Mouse (Mus musculus): Measurements from ENCODE around the gene Tmem184a. TPM values are rescaled to one million over a fixed set of nuclear protein-coding genes. Genes with fewer than 3 reads are reported as not detected.

Tmem184a gene
- total RNA-seq, 4 experiments from 2014 or later: 0.07 to 0.67 (median 0.21) TPM

DNA sequence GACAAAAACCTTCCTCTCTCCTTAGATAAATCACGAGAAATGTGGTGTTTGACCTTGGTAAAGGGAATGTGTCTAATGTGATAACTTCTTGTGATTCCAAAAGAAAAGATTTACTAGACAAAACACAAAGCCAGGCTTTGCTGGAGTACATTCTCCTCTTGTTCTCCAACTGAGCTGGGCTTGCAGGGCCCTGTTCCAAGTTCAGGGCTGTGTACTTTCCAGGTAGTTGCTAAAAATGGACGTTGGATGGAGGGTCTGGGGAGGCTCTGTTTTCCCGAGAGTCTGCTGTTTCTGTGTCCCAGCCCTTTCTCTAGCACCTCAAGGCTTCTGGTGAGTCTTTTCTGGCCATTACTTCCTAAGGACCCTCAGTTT lies 26.8 kb downstream of the Tmem184a start:
- no peak for DNase-seq

DNA sequence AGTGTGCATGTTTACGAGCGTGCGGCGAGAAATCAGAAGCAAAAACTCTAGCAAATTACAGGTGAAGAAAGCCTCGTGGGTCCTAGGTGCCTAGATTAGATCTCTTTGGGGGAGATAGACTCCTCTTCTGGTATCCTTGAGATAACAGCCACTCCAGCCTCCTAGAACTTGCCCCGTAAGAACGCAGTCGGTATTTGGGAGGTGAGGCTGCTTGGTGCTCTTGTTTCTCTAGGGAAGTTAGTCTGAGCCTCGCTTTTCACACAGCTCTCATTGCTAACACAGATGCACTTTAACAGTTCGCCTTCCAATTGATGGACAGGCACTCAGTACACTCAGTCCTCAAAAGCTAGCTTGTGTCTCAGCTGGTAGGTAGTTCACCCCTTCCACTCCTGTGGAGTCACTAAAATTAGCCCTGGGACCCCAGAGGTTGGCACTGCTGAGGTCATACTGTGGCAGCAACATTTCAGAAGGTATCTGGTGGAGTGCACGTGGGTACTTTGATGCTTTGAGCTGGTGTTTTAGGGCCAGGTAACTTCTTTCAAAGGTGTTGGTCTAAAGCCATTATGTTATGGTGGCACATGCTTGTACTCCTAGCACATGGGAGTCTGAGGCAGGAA lies 27.4 kb downstream of the Tmem184a start:
- DNase-seq: no peak

DNA sequence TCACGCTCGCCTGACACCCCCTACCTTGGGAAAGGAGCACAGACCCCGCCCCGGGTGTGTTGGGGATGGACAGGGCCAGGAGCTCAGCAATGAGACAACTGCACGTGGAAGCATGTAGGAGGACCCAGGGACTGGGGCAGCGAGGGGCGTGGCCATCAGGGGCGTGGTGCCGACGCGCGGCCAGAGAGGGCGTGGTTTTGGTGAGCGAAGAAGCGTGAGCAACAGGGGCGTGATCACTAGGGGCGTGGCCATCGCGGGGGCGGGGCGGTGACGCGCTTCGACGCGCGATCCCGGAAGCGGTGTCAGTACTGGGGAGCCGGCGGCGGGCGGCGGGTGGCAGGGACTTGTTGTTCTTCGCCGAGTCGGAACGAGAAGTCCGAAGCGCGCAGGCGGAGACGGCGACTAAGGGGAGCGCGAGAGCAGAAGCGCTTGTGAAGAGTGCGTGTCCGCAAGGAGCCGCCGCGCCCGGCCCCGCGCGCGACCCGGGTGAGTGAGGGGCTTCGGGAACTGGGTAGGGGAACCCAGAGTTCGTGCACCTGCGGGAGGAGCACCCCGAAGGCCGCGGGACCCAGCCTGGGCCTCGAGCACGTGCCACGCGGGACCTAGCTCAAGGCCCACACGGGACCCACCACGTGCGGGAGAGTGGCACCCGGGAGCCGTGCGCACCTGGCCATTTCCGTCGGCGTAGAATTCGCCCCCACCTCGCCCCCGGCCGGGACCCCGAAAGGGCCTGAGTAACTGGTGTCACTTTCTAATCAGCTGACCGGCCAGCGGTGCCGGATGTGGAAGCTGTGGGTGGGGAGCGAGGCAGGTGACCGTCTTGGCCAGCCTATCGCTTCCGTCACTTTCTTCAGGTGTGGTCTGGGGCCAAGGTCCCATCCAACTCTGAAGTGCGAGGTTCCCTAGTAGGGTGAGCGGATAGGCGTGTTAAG lies 28.2 kb downstream of the Tmem184a start, which contains the start of gene Mafk:
Gene Mafk (plus strand): TSS at position 287 of the 932 bp plus-strand sequence.
- DNase-seq: peak; percentile 97

DNA sequence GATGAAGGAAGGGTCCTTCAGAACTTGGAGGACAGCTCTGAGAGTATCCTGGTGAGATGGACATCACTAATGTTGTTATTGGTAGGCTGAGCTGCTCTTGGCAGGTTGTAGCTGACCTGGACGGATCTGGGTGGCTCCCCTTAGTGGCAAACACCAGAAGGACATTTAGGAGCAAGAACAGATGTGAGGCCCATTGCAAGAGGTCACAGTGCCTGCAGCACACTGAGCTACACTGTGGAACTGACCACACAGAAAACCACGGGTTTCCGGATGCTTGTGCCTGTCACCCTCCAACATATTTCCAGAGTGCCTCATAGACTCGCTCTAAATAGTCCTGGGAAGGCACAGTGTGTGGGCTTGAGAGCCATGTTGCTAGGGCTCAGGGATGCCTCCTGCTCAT lies 30.3 kb downstream of the Tmem184a start:
- no peak for DNase-seq

DNA sequence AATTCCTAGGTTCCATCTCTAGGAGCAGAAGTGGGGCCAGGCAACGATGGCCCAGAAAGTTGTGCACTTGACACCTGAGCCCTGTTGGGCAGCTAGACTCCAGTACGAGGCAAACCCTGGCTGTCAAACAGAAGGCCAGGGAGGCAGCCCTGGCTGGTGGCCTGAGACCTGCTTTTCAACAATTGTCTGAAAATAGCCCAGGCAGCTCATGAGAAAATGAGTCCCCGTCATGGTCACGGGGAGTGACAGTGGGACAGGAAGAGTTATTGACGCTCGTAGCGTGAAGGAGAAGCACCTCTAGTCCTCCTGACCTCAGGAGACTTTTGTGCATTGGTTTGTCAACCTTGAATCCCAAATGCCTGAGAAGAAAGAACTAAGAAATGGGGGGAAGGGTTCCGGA lies 38.3 kb downstream of the Tmem184a start:
- DNase-seq: no peak

DNA sequence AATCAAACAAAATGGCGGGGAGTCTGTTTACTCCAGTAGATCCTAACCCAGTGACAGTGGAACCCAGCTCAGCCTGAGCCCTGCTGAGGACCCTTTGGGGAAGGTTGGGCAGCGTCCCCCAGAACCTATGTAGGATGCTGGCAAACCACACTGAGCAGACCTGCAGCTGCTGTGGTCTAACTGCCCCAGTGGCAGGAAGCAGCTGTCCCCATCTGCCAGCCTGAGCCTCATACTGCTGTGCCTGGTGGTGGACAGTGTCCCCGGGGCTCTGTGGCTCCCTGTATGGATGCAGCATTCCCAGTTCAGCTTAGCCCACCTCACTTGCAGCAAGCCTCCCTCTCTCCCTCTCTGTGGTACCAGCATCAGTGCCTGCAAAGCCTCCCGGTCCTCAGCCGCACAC lies 42.8 kb downstream of the Tmem184a start:
- no peak for DNase-seq

DNA sequence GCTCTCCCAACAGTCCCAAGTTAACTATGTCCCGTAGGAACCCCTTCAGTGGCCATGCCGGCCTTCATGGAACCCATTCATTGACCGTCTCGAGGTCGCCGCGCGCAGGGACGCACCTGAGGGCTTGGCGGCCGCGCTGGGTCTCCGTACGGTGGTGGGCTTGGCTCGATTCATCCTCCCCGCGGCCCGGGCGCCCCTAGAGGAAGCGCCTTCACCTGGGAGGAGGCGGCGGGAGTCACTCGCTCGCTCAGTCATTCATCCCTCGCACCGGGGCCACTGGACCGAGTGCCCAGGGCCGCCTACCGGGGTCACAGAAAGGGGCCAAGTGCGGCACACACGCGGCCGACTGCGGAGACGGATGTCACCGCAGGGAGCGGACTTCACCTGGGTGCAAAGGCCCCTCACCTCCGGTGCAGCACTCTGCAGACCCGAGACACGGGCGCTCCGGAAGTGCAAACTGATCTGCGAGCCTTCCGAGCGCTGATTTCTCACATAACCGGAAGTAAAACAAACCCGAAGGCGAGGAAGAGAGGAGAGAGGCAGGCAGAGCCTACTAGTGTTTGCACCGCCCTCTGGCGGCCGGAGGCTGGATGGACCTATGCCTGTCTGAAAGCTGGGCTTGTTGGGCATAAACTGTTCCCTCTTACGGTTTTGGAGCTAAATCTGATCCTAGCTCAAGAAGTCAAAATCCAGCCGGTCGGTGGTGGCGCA lies 44.3 kb downstream of the Tmem184a start, which contains the start of gene Ints1:
Gene Ints1 (minus strand): TSS at position 459 of the 711 bp plus-strand sequence.
- peak; percentile 91 for DNase-seq

DNA sequence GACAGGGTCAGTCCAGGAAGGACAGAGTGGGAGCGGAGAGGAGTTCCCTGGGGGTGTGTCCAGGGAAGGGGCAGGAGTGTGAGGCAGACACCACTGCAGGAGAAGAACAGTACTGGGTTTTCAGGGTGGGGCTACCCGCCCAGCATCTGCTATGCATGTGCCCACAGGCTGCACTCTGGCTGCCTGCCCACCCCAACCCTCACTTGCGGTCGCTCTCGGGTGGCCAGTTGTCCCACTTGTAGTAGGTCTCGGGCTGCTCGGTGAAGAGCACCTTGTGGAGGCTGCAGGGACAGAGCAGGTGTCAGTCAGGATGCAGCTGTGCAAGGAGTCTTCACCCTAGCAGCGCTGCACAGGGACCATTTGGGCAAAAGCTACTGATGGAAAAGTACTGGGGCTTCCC lies 51.5 kb downstream of the Tmem184a start:
- DNase-seq: no peak

DNA sequence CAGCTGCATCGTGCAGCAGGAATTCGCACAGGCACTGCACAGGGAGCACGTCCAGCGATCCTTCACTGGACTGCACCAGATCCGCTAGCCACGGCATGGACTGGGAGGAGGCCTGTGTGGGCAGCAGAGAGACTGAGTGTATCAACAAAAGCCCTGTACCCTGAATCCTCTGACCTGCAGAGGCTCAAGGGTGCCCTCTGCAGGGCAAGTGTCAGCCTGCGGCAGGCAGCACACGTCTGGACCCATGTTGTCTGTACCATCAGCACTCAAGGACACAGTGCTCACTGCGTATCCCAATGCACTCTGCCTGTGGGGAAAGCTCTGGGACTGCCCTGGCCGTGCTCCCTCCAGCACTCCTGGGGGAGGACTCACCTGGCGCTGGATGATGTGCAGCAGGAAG lies 55.4 kb downstream of the Tmem184a start:
- DNase-seq: no peak

DNA sequence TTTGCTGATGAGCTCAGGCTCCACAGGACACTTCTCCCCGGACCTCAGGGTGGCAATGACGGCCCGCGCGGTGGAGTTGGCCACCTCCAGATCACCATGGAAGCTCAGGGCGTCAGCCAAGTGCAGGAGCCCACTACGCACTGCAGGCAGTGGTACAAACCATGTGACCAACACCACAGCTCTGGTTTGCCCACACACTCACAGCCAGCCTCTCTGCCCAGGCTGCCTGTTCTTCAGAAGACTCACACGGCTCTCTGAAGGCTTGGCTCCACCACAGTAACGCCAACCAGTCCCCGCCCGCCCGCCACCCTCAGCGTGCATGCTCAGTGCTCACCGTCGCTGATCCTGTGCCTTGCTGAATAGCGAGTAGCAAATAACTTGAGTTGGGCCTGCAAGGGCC lies 61.6 kb downstream of the Tmem184a start:
- no peak for DNase-seq

DNA sequence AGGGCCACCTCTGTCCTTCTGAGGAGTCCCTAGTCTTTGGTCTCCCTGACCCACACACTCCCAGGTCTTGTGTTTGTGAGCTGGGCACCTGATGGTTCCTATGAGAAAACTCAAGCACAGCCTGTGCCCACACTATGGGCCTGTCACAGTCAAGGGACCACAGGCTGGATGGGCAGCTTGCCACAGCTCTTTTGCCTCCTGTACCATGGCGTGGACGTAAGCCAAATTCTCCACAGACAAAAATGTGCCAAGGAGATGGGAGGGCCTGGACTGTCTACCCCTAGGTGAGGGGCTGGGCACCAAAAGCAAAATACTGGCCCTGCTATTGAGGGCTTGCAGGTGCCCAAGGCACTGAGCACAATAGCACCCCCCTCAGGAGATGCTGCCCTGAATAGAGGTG lies 63.1 kb downstream of the Tmem184a start:
- DNase-seq: no peak

DNA sequence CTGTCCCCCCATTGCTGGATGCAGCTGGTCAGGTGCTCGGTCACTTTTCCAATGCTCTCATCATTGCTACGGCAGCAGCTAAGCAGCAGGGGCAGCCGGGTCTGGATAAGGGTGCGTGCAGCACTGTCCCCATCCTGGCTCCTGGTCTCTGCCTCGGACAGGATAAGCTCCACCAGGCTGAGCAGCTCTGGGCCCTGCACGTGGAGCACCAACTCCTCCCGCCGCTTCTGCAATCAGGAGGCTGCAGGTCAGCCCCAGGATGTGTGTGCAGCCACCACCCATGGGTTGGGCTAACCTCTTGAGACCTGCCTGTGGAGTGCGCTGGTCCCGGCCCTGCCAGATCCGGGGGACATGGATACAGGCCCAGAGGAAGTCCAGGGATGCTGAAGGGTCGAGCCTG lies 63.6 kb downstream of the Tmem184a start:
- no peak for DNase-seq

DNA sequence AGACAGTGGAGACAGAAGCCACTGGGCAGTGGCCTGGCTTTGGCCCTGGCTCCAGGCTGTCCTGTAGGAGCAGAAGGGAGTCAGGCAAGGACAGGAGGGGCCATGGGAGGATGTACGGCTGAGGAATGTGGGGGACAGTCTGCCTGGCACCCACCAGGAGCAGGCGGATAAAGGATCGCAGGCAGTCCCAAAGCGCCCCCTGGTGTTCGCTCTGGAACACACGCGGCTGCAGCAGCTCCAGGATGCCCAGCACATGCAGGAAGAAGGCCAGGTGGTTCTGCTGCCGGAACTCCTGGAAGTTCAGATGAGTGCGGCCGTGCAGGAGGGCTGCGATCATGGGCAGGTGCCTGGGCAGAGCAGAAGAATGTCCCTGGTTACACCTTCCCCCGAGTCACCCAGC lies 65.0 kb downstream of the Tmem184a start:
- no peak for DNase-seq

Small RNAs within 50 kb of the gene (microRNA-seq; reads per million reads assigned to microRNA genes)
- 0.70 to 0.84 reads per million in 2 experiments for gene Mir7037

Other genes starting within 250 kb of the Tmem184a start
- gene Micall2, start 83.6 kb downstream of the Tmem184a start, total RNA-seq (2022): 10 to 100 TPM in 2 of 4 experiments, 1 to 10 TPM in 2; 7.6 to 28.1 (median 12.6) TPM
- 10 to 100 TPM; 59.3 to 74.4 (median 65.0) TPM for gene Ints1, start 44.2 kb downstream of the Tmem184a start, total RNA-seq (2022)
- 10 to 100 TPM; 28.7 to 45.0 (median 30.4) TPM for gene Mafk, start 28.4 kb downstream of the Tmem184a start, total RNA-seq (2022)
- not detected for gene Gm26938, start 6.5 kb upstream of the Tmem184a start, total RNA-seq (2022)
- 10 to 100 TPM; 21.2 to 26.6 (median 23.3) TPM for gene Psmg3, start 7.0 kb upstream of the Tmem184a start, total RNA-seq (2022)
- 10 to 100 TPM in 1 of 4 experiments, 1 to 10 TPM in 1, under 1 TPM in 2; 0.32 to 49.6 (median 5.4) TPM for gene Elfn1, start 88.0 kb upstream of the Tmem184a start, total RNA-seq (2022)

Measured in adrenal gland, adult 8-10 months (tissue).